Mouse (Mus musculus) lung, adult 2 months (tissue): Measurements from ENCODE around the gene Zfhx3.

Experiments used
- CTCF ChIP-seq: fragments of 200-500 bp; IDR thresholded peaks from 2 replicates; pipeline ENCODE4 v1.5.1; 2011; ENCODE audit warnings: mild to moderate bottlenecking, low read length, control low read depth; ENCODE audit not compliant: insufficient read depth
- POLR2A ChIP-seq: fragments of 200-500 bp; IDR thresholded peaks from 2 replicates; pipeline ENCODE4 v1.6.1; 2011; ENCODE audit warnings: low read depth, mild to moderate bottlenecking, control low read depth, low read length, borderline replicate concordance; ENCODE audit errors: extremely low read depth

- TF ChIP-seq CTCF = no peak
- TF ChIP-seq POLR2A = no peak
These were observed 943.0 kb downstream of the Zfhx3 start for GRCm38 (mm10) chr8:108885450-108885849.
